Mouse (Mus musculus): ENCODE data around the gene Ncaph2. TPM values are rescaled to one million over a fixed set of nuclear protein-coding genes. Genes with fewer than 3 reads are reported as not detected.

Ncaph2 gene
- polyA plus RNA-seq, 1 experiment from 2014 or later: 134 TPM

GRCm38 (mm10) chr15:89396883-89397282 is 41.4 kb downstream of the Ncaph2 start:
- WGBS (ENCODE audit: insufficient replicate concordance): 72% methylated on average over 4 of the region's 4 CpGs
- Histone ChIP-seq H3K27me3 (replicated peaks) (peaks cover 10% of the 10 kb centered on the region; the same call in 1 of the 2 replicates), H3K9me3 (replicated peaks) (no peaks in the 10 kb centered on the region), H3K27ac (no peak overlapping the region), H3K4me1 (no peaks in the 10 kb centered on the region), H3K9ac (no peak overlapping the region), H3K4me2 (no peak overlapping the region), H3K36me3 (no peaks in the 10 kb centered on the region), H3K4me3 (no peak overlapping the region)
- ATAC-seq: no peak

- 69% methylated on average over 2 of the region's 2 CpGs for whole genome bisulfite sequencing (ENCODE audit: insufficient replicate concordance)
- Histone ChIP-seq H3K27me3 (replicated peaks) (no peaks in the 10 kb centered on the region), H3K4me2 (no peak overlapping the region), H3K27ac (no peak overlapping the region), H3K9me3 (replicated peaks) (no peaks in the 10 kb centered on the region), H3K9ac (no peak overlapping the region), H3K36me3 (no peaks in the 10 kb centered on the region), H3K4me1 (no peaks in the 10 kb centered on the region), H3K4me3 (no peak overlapping the region)
- ATAC-seq: no peak
Measured at GRCm38 (mm10) chr15:89398146-89398545, 42.6 kb downstream of the Ncaph2 start.

- ATAC-seq: no peak
- H3K9ac ChIP-seq: no peak overlapping the region
- H3K4me3 ChIP-seq: no peak overlapping the region
Measured at GRCm38 (mm10) chr15:89399716-89400115, 44.2 kb downstream of the Ncaph2 start.

GRCm38 (mm10) chr15:89402471-89402870 is 47.0 kb downstream of the Ncaph2 start:
- Histone ChIP-seq H3K9ac (no peak overlapping the region), H3K4me1 (no peaks in the 10 kb centered on the region), H3K9me3 (replicated peaks) (no peaks in the 10 kb centered on the region), H3K36me3 (no peaks in the 10 kb centered on the region), H3K27ac (no peak overlapping the region), H3K27me3 (replicated peaks) (no peaks in the 10 kb centered on the region), H3K4me3 (no peak overlapping the region), H3K4me2 (no peak overlapping the region)
- WGBS (ENCODE audit: insufficient replicate concordance): 73% methylated on average over 1 of the region's 1 CpGs
- no peak for ATAC-seq

More at GRCm38 (mm10) chr15:89399716-89400115, 44.2 kb downstream of the Ncaph2 start:
- WGBS (ENCODE audit: insufficient replicate concordance): 6% methylated on average over 1 of the region's 1 CpGs
- H3K9me3 ChIP-seq (replicated peaks): no peaks in the 10 kb centered on the region
- no peak overlapping the region for H3K27ac ChIP-seq
- H3K27me3 ChIP-seq (replicated peaks): no peaks in the 10 kb centered on the region
- no peak overlapping the region for H3K4me2 ChIP-seq
- no peaks in the 10 kb centered on the region for H3K4me1 ChIP-seq
- no peaks in the 10 kb centered on the region for H3K36me3 ChIP-seq

- H3K4me3 ChIP-seq: no peak overlapping the region
- H3K27me3 ChIP-seq (replicated peaks): no peaks in the 10 kb centered on the region
- no peaks in the 10 kb centered on the region for H3K36me3 ChIP-seq
- no peak overlapping the region for H3K9ac ChIP-seq
- 0 out of 2 replicates have a peak, but pooled peaks cover 5% of the 10 kb centered on the region for H3K9me3 ChIP-seq (replicated peaks)
- 59% methylated on average over 10 of the region's 10 CpGs for WGBS (ENCODE audit: insufficient replicate concordance)
- no peak for ATAC-seq
- H3K4me2 ChIP-seq: no peak overlapping the region
- no peak overlapping the region for H3K27ac ChIP-seq
- H3K4me1 ChIP-seq: no peaks in the 10 kb centered on the region
Measured at GRCm38 (mm10) chr15:89404831-89405623, 49.5 kb downstream of the Ncaph2 start.

- H3K36me3 ChIP-seq: no peaks in the 10 kb centered on the region
- ATAC-seq: no peak
- H3K27me3 ChIP-seq (replicated peaks): no peaks in the 10 kb centered on the region
- no peak overlapping the region for H3K4me2 ChIP-seq
- no peak overlapping the region for H3K9ac ChIP-seq
- no peaks in the 10 kb centered on the region for H3K4me1 ChIP-seq
- H3K27ac ChIP-seq: no peak overlapping the region
- no peak overlapping the region for H3K4me3 ChIP-seq
- 0 out of 2 replicates have a peak, but pooled peaks cover 5% of the 10 kb centered on the region for H3K9me3 ChIP-seq (replicated peaks)
Measured at GRCm38 (mm10) chr15:89406691-89407090, 51.2 kb downstream of the Ncaph2 start.

- Histone ChIP-seq H3K27ac (no peak within 1 kb of the TSS), H3K36me3 (no peaks in the 10 kb centered on the region), H3K9me3 (replicated peaks) (0 out of 2 replicates have a peak, but pooled peaks cover 5% of the 10 kb centered on the region), H3K4me3 (no peak within 1 kb of the TSS), H3K9ac (no peak within 1 kb of the TSS), H3K4me1 (no peaks in the 10 kb centered on the region), H3K27me3 (replicated peaks) (no peaks in the 10 kb centered on the region), H3K4me2 (no peak within 1 kb of the TSS)
- ATAC-seq: peak; percentile 37
- 71% methylated on average over 24 of the region's 24 CpGs for WGBS (ENCODE audit: insufficient replicate concordance)
Measured at GRCm38 (mm10) chr15:89410118-89410517, 54.6 kb downstream of the Ncaph2 start, which contains the start of gene Syce3. Gene Syce3 (minus strand): TSS chr15:89410503.

- Histone ChIP-seq H3K36me3 (peaks cover 29% of the 10 kb centered on the region), H3K27ac (no peak overlapping the region), H3K9me3 (replicated peaks) (no peaks in the 10 kb centered on the region), H3K4me1 (no peaks in the 10 kb centered on the region), H3K4me2 (no peak overlapping the region), H3K4me3 (no peak overlapping the region), H3K9ac (no peak overlapping the region), H3K27me3 (replicated peaks) (no peaks in the 10 kb centered on the region)
- ATAC-seq: no peak
- WGBS (ENCODE audit: insufficient replicate concordance): 73% methylated on average over 8 of the region's 8 CpGs
Measured at GRCm38 (mm10) chr15:89415282-89415681, 59.8 kb downstream of the Ncaph2 start.

- H3K36me3 ChIP-seq: peaks cover 45% of the 10 kb centered on the region
- no peaks in the 10 kb centered on the region for H3K9me3 ChIP-seq (replicated peaks)
- no peak for ATAC-seq
- H3K27ac ChIP-seq: no peak overlapping the region
- H3K27me3 ChIP-seq (replicated peaks): no peaks in the 10 kb centered on the region
- H3K4me1 ChIP-seq: peaks cover 14% of the 10 kb centered on the region
- no peak overlapping the region for H3K9ac ChIP-seq
- no peak overlapping the region for H3K4me2 ChIP-seq
- no peak overlapping the region for H3K4me3 ChIP-seq
- 89% methylated on average over 9 of the region's 9 CpGs for WGBS (ENCODE audit: insufficient replicate concordance)
Measured at GRCm38 (mm10) chr15:89421938-89422337, 66.4 kb downstream of the Ncaph2 start.

Small RNA genes within 50 kb of the gene (microRNA-seq; reads per million reads assigned to microRNA genes)
- gene Mir6959: not detected

Other genes starting within 250 kb of the Ncaph2 start
- 11.8 and 12.7 TPM in 2 replicates for gene Tubgcp6, start 232.6 kb upstream of the Ncaph2 start, polyA plus RNA-seq (2016; fragmentation: Nextera tagmentation; extraction: Ambion mirVana)
- 12.8 and 15.3 TPM in 2 replicates for gene Hdac10, start 227.0 kb upstream of the Ncaph2 start, polyA plus RNA-seq (2016; fragmentation: Nextera tagmentation; extraction: Ambion mirVana)
- gene Mapk12, start 215.0 kb upstream of the Ncaph2 start, polyA plus RNA-seq (2016; fragmentation: Nextera tagmentation; extraction: Ambion mirVana): 2.3 and 2.7 TPM in 2 replicates
- 1.8 TPM in 2 replicates for gene Mapk11, start 206.1 kb upstream of the Ncaph2 start, polyA plus RNA-seq (2016; fragmentation: Nextera tagmentation; extraction: Ambion mirVana)
- gene Plxnb2, start 174.9 kb upstream of the Ncaph2 start, polyA plus RNA-seq (2016; fragmentation: Nextera tagmentation; extraction: Ambion mirVana): 38.5 and 38.8 TPM in 2 replicates
- gene Dennd6b, start 159.2 kb upstream of the Ncaph2 start, polyA plus RNA-seq (2016; fragmentation: Nextera tagmentation; extraction: Ambion mirVana): 5.3 and 5.5 TPM in 2 replicates
- gene Ppp6r2, start 144.2 kb upstream of the Ncaph2 start, polyA plus RNA-seq (2016; fragmentation: Nextera tagmentation; extraction: Ambion mirVana): 21.4 and 23.9 TPM in 2 replicates
- 32.5 and 34.1 TPM in 2 replicates for gene Sbf1, start 40.4 kb upstream of the Ncaph2 start, polyA plus RNA-seq (2016; fragmentation: Nextera tagmentation; extraction: Ambion mirVana)
- gene Adm2, start 33.0 kb upstream of the Ncaph2 start, polyA plus RNA-seq (2016; fragmentation: Nextera tagmentation; extraction: Ambion mirVana): 3.3 TPM in 2 replicates
- gene Miox, start 21.3 kb upstream of the Ncaph2 start, polyA plus RNA-seq (2016; fragmentation: Nextera tagmentation; extraction: Ambion mirVana): 2.4 and 3.7 TPM in 2 replicates
- gene Lmf2, start 60 bp upstream of the Ncaph2 start, polyA plus RNA-seq (2016; fragmentation: Nextera tagmentation; extraction: Ambion mirVana): 36.2 and 41.1 TPM in 2 replicates
- 4.9 and 5.6 TPM in 2 replicates for gene Sco2, start 18.1 kb downstream of the Ncaph2 start, polyA plus RNA-seq (2016; fragmentation: Nextera tagmentation; extraction: Ambion mirVana)
- gene Tymp, start 21.3 kb downstream of the Ncaph2 start, polyA plus RNA-seq (2016; fragmentation: Nextera tagmentation; extraction: Ambion mirVana): 0.62 and 0.75 TPM in 2 replicates
- gene Odf3b, start 23.6 kb downstream of the Ncaph2 start, polyA plus RNA-seq (2016; fragmentation: Nextera tagmentation; extraction: Ambion mirVana): 0.50 and 0.65 TPM in 2 replicates
- not detected in 2 replicates for gene Klhdc7b, start 29.2 kb downstream of the Ncaph2 start, polyA plus RNA-seq (2016; fragmentation: Nextera tagmentation; extraction: Ambion mirVana)
- not detected in 2 replicates for gene Syce3, start 54.8 kb downstream of the Ncaph2 start, polyA plus RNA-seq (2016; fragmentation: Nextera tagmentation; extraction: Ambion mirVana)
- gene Cpt1b, start 70.1 kb downstream of the Ncaph2 start, polyA plus RNA-seq (2016; fragmentation: Nextera tagmentation; extraction: Ambion mirVana): 2.0 and 2.3 TPM in 2 replicates
- gene C730034F03Rik, start 73.9 kb downstream of the Ncaph2 start, polyA plus RNA-seq (2016; fragmentation: Nextera tagmentation; extraction: Ambion mirVana): 2.1 and 2.3 TPM in 2 replicates
- gene Gm44502, start 74.0 kb downstream of the Ncaph2 start, polyA plus RNA-seq (2016; fragmentation: Nextera tagmentation; extraction: Ambion mirVana): not detected in 2 replicates
- gene Chkb, start 74.2 kb downstream of the Ncaph2 start, polyA plus RNA-seq (2016; fragmentation: Nextera tagmentation; extraction: Ambion mirVana): 29.0 and 30.4 TPM in 2 replicates
- 0.05 and 0.13 TPM in 2 replicates for gene Mapk8ip2, start 98.2 kb downstream of the Ncaph2 start, polyA plus RNA-seq (2016; fragmentation: Nextera tagmentation; extraction: Ambion mirVana)
- gene Arsa, start 121.7 kb downstream of the Ncaph2 start, polyA plus RNA-seq (2016; fragmentation: Nextera tagmentation; extraction: Ambion mirVana): 6.6 and 7.0 TPM in 2 replicates
- 0.81 and 1.4 TPM in 2 replicates for gene Shank3, start 143.9 kb downstream of the Ncaph2 start, polyA plus RNA-seq (2016; fragmentation: Nextera tagmentation; extraction: Ambion mirVana)
- gene Acr, start 212.6 kb downstream of the Ncaph2 start, polyA plus RNA-seq (2016; fragmentation: Nextera tagmentation; extraction: Ambion mirVana): not detected in 2 replicates
- 10.3 and 11.2 TPM in 2 replicates for gene Rabl2, start 236.2 kb downstream of the Ncaph2 start, polyA plus RNA-seq (2016; fragmentation: Nextera tagmentation; extraction: Ambion mirVana)